Mouse (Mus musculus): ENCODE measurements around the gene Bdh1. TPM values are rescaled to one million over a fixed set of nuclear protein-coding genes. Genes with fewer than 3 reads are reported as not detected.

Bdh1 gene
- total and polyA plus RNA-seq, 3 experiments: 61.3 to 159 (median 134) TPM

DNA sequence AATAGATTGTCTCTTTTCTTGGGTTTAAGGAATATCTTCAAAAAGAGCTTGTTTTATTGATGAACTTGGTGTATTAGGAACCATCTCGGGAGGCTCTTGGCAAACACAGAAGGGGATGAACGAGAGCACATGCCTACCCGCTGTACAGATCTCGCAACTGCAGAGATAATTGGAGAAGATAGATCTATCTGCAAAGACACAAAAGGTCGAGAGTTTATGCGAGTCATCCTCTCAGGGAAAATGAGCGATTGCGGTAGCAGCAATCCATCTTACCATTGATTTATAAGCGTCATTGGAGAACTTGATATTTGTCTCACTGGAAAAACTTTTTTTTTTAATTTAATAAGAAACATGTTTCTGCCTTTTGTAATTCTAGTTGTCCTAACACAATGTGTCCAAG is 73.7 kb downstream of the Bdh1 start:
- no peak overlapping the region for H3K27ac ChIP-seq
- H3K36me3 ChIP-seq (ENCODE audit: control insufficient read depth, insufficient read depth, low read length): no peaks in the 10 kb centered on the region
- WGBS: 81% methylated on average over 9 of the region's 9 CpGs
- no peak for DNase-seq
- no peak overlapping the region for H3K4me3 ChIP-seq
- no peak for TF ChIP-seq EP300 (IDR thresholded peaks at IDR 0.05; ENCODE audit: insufficient read depth, low read depth, low read length)
- no peak for TF ChIP-seq POLR2A (IDR thresholded peaks at IDR 0.05; ENCODE audit: insufficient read depth, low read depth, low read length)
- no peak for TF ChIP-seq CTCF (IDR thresholded peaks at IDR 0.05)
- no peaks in the 10 kb centered on the region for H3K27me3 ChIP-seq (ENCODE audit: control insufficient read depth, insufficient read depth, low read length)
- H3K79me2 ChIP-seq (replicated peaks; ENCODE audit: control insufficient read depth, insufficient read depth, low read length): no peaks in the 10 kb centered on the region
- no peak overlapping the region for H3K9ac ChIP-seq (ENCODE audit: low read depth, low read length)
- peaks cover 7% of the 10 kb centered on the region for H3K4me1 ChIP-seq (ENCODE audit: control insufficient read depth, insufficient read depth, low read length)
- intact Hi-C loops (cut with DNase I): no loop called here

- Histone ChIP-seq H3K36me3 (ENCODE audit: control insufficient read depth, insufficient read depth, low read length) (no peaks in the 10 kb centered on the region), H3K27ac (no peak overlapping the region), H3K4me1 (ENCODE audit: control insufficient read depth, insufficient read depth, low read length) (peaks cover 7% of the 10 kb centered on the region), H3K4me3 (no peak overlapping the region), H3K9ac (ENCODE audit: low read depth, low read length) (no peak overlapping the region), H3K27me3 (ENCODE audit: control insufficient read depth, insufficient read depth, low read length) (no peaks in the 10 kb centered on the region), H3K79me2 (replicated peaks; ENCODE audit: control insufficient read depth, insufficient read depth, low read length) (no peaks in the 10 kb centered on the region)
- intact Hi-C loops (cut with DNase I): no loop called here
- TF ChIP-seq POLR2A (IDR thresholded peaks at IDR 0.05; ENCODE audit: insufficient read depth, low read depth, low read length): no peak
- no peak for TF ChIP-seq EP300 (IDR thresholded peaks at IDR 0.05; ENCODE audit: insufficient read depth, low read depth, low read length)
- TF ChIP-seq CTCF (IDR thresholded peaks at IDR 0.05): no peak
- WGBS: 57% methylated on average over 4 of the region's 4 CpGs
- no peak for DNase-seq
Measured at GRCm38 (mm10) chr16:31498336-31498735, 76.3 kb downstream of the Bdh1 start.

DNA sequence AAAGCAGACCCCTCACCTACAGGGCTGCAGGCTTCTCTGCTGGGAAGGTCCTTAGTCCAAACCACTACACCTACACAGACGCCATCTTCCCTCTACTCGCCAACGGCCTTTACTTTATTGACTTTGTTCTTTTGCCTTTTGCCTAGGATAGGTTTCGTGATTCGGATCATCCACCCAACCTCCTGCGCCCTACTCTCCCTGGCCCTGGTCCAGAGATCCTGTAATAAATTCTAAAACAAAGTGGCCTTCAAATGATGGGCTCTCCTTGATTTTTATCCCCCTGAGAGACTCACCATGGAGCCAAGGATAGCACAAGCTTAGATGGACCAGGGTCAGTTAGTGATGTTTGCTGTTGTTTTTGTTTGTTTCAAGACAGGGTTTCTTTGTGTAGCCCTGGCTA is 76.9 kb downstream of the Bdh1 start:
- intact Hi-C loops (cut with DNase I): no loop called here
- Histone ChIP-seq H3K36me3 (ENCODE audit: control insufficient read depth, insufficient read depth, low read length) (no peaks in the 10 kb centered on the region), H3K27ac (no peak overlapping the region), H3K4me3 (no peak overlapping the region), H3K27me3 (ENCODE audit: control insufficient read depth, insufficient read depth, low read length) (no peaks in the 10 kb centered on the region), H3K9ac (ENCODE audit: low read depth, low read length) (no peak overlapping the region), H3K4me1 (ENCODE audit: control insufficient read depth, insufficient read depth, low read length) (peaks cover 3% of the 10 kb centered on the region), H3K79me2 (replicated peaks; ENCODE audit: control insufficient read depth, insufficient read depth, low read length) (no peaks in the 10 kb centered on the region)
- TF ChIP-seq POLR2A (IDR thresholded peaks at IDR 0.05; ENCODE audit: insufficient read depth, low read depth, low read length) (no peak), CTCF (IDR thresholded peaks at IDR 0.05) (no peak), EP300 (IDR thresholded peaks at IDR 0.05; ENCODE audit: insufficient read depth, low read depth, low read length) (no peak)
- no peak for DNase-seq
- 98% methylated on average over 6 of the region's 6 CpGs for WGBS

DNA sequence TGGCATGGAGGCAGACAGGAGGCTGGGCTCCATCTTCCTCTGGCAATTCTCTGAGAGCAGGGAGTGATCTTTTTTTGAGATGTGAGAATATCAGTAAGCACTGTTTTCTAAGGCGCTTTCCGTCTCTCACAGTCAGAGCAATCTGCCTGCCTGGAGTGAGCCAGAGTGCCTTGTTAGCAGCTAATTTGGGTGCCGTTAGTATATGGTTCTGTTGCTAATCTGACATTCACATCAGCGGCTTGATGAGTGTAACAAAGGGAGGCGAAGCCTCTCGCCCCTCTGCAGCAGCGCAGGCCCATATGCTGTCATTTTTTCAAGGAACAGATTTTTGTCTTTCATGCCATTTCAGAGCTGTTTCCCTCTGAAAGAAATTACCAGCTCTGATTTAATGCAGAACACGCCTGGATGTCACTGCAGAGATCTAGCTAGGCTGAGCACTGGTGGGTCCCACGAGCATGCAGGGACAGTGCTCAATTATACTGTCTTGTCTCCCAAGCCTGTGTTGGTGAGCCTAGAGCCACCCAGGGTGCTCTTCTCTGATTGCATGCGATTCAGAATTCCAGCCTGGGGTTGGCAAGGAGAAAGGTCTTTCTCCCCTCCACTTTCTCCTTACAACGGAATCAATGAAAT is 77.7 kb downstream of the Bdh1 start:
- intact Hi-C loops (cut with DNase I): no loop called here
- no peak overlapping the region for H3K27ac ChIP-seq

DNA sequence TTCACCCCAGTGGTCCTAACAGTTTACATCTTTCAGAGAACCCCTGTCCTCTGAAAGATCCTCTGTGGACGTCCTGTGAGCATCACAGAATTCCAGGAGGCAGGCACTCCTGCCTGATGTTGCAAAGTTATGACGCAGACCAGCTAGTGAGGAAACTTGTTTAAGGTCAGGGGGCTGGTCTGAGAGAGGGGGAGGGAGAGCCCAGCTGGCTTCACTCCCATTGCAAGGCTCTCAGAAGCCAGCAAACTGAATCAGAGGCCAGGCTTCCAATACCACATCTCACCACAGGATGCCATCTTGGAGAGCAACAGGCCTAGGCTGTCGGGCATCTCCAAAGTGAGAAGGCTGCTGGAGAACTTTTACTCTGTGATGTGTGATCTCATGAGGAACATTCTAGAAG is 78.5 kb downstream of the Bdh1 start:
- Histone ChIP-seq H3K79me2 (replicated peaks; ENCODE audit: control insufficient read depth, insufficient read depth, low read length) (no peaks in the 10 kb centered on the region), H3K4me3 (no peak overlapping the region), H3K27ac (no peak overlapping the region), H3K27me3 (ENCODE audit: control insufficient read depth, insufficient read depth, low read length) (no peaks in the 10 kb centered on the region), H3K9ac (ENCODE audit: low read depth, low read length) (no peak overlapping the region), H3K4me1 (ENCODE audit: control insufficient read depth, insufficient read depth, low read length) (no peaks in the 10 kb centered on the region), H3K36me3 (ENCODE audit: control insufficient read depth, insufficient read depth, low read length) (no peaks in the 10 kb centered on the region)
- 72% methylated on average over 3 of the region's 3 CpGs for WGBS
- TF ChIP-seq POLR2A (IDR thresholded peaks at IDR 0.05; ENCODE audit: insufficient read depth, low read depth, low read length): no peak
- no peak for TF ChIP-seq EP300 (IDR thresholded peaks at IDR 0.05; ENCODE audit: insufficient read depth, low read depth, low read length)
- no peak for TF ChIP-seq CTCF (IDR thresholded peaks at IDR 0.05)
- no peak for DNase-seq
- intact Hi-C loops (cut with DNase I): no loop called here

More for the DNA sequence above, 77.7 kb downstream of the Bdh1 start:
- no peak for DNase-seq
- WGBS: 86% methylated on average over 11 of the region's 11 CpGs
- no peak overlapping the region for H3K9ac ChIP-seq (ENCODE audit: low read depth, low read length)
- H3K79me2 ChIP-seq (replicated peaks; ENCODE audit: control insufficient read depth, insufficient read depth, low read length): no peaks in the 10 kb centered on the region
- no peaks in the 10 kb centered on the region for H3K27me3 ChIP-seq (ENCODE audit: control insufficient read depth, insufficient read depth, low read length)
- H3K4me1 ChIP-seq (ENCODE audit: control insufficient read depth, insufficient read depth, low read length): no peaks in the 10 kb centered on the region
- TF ChIP-seq CTCF (IDR thresholded peaks at IDR 0.05): no peak
- no peak for TF ChIP-seq POLR2A (IDR thresholded peaks at IDR 0.05; ENCODE audit: insufficient read depth, low read depth, low read length)
- TF ChIP-seq EP300 (IDR thresholded peaks at IDR 0.05; ENCODE audit: insufficient read depth, low read depth, low read length): no peak
- H3K4me3 ChIP-seq: no peak overlapping the region
- no peaks in the 10 kb centered on the region for H3K36me3 ChIP-seq (ENCODE audit: control insufficient read depth, insufficient read depth, low read length)

DNA sequence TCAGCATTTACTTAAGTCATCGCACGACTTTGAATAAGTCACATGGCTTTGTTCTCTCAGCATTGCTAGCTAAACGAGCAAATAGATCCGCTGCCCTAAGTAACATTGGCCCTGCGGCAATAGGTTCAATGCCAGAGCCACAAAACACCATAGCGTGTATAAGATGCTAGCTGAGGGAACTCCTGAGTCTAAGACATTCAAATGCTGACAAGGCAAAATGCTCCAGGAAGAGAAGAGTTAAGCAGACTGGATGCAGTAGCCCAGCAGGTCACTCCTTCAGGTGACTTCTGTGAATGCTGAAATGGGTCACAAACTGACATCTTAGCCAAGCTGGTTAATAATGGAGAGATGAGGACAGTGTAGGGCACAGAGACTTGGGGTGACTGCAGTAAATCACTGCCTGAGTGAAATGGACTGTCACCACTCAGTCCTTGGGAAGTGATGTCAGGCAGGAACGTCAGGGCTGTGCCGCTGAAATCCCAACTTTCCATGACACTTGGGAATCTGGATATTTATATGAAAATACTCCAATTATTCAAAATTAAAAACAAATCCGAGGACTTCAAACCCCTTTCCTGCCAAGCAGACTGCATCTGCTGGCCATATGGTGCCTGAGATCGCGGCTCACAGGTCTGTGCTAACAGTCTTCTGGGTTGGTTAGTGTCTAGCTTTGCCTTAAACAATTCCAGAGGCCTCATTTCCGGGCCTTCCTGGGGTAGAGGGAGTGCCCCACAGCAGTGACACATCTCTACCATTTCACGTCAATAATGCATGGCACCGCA is 79.1 kb downstream of the Bdh1 start:
- intact Hi-C loops (cut with DNase I): no loop called here
- H3K79me2 ChIP-seq (replicated peaks; ENCODE audit: control insufficient read depth, insufficient read depth, low read length): no peaks in the 10 kb centered on the region
- H3K4me1 ChIP-seq (ENCODE audit: control insufficient read depth, insufficient read depth, low read length): no peaks in the 10 kb centered on the region
- no peaks in the 10 kb centered on the region for H3K27me3 ChIP-seq (ENCODE audit: control insufficient read depth, insufficient read depth, low read length)
- H3K9ac ChIP-seq (ENCODE audit: low read depth, low read length): no peak overlapping the region
- H3K27ac ChIP-seq: no peak overlapping the region
- no peak for DNase-seq
- no peak for TF ChIP-seq CTCF (IDR thresholded peaks at IDR 0.05)
- TF ChIP-seq EP300 (IDR thresholded peaks at IDR 0.05; ENCODE audit: insufficient read depth, low read depth, low read length): no peak
- TF ChIP-seq POLR2A (IDR thresholded peaks at IDR 0.05; ENCODE audit: insufficient read depth, low read depth, low read length): no peak
- H3K36me3 ChIP-seq (ENCODE audit: control insufficient read depth, insufficient read depth, low read length): no peaks in the 10 kb centered on the region
- no peak overlapping the region for H3K4me3 ChIP-seq
- WGBS: 74% methylated on average over 14 of the region's 14 CpGs
